Mouse (Mus musculus): ENCODE data around the gene Cluh.

GRCm38 (mm10) chr11:74666284-74666652 lies 17.0 kb downstream of the Cluh start:
- TF ChIP-seq CTCF (IDR thresholded peaks at IDR 0.05; ENCODE audit: borderline replicate concordance, extremely low read depth, insufficient read depth, insufficient read length) (no peak), POLR2A (IDR thresholded peaks at IDR 0.05; ENCODE audit: borderline replicate concordance, extremely low read depth, insufficient read depth, insufficient read length, poor library complexity, severe bottlenecking) (no peak)

Measured in brain, embryonic 14.5 days (tissue).